Mouse (Mus musculus): ENCODE results near the gene Gm49450.

DNA sequence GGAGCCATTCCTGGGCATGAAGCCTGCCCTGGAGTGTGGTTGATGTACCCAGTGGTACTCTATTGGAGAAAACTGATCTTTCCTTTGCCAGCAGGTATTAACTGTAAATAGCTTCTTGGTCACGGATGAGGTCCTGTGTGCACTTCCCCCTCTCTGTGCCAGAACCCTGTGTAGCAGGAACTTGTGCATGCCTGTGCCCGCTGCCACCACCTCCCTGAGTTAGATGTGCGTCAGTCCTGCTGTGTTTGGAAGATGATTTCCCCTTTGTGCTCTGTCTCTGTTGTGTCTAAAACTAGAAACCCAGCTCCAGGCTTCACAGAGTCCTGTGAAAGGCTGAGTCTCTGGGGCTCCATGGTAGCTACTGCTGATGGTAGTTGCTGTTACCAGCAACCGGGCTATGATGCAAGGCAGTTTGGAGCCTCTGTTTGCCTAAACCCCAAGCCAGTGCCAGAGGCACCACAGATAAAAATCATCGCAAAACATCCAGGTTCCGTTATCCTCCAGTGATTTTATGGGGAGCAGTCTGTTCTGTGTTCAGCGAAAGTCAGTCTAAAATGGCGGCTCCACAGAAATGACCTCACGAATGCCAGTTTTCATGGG lies 19.8 kb upstream of the Gm49450 start:
- no peak for TF ChIP-seq EP300 (IDR thresholded peaks at IDR 0.05; ENCODE audit: insufficient read depth, low read depth, low read length)
- TF ChIP-seq CTCF (IDR thresholded peaks at IDR 0.05; ENCODE audit: low read depth, low read length), result no peak
- TF ChIP-seq POLR2A (IDR thresholded peaks at IDR 0.05; ENCODE audit: insufficient read depth, low read length), result no peak

Data from ES-Bruce4 (cell line).